Mouse (Mus musculus) limb, embryonic 14.5 days (tissue): ENCODE data around the gene Calhm1. TPM values are rescaled to one million over a fixed set of nuclear protein-coding genes. Genes with fewer than 3 reads are reported as not detected.

Experiments
- ATAC-seq: fragments of 200-750 bp; cut with Nextera tagmentation; 2 replicates; pipeline ENCODE4 v1.8.0; 2017; ENCODE audit warnings: low read depth, moderate number of reproducible peaks, moderate TSS enrichment; ENCODE audit not compliant: low FRiP score
- DNase-seq: peaks from one replicate; pipeline ENCODE4 v3.0.0-alpha.2; 2015; ENCODE audit warnings: low spot score
- H3K27ac ChIP-seq: fragments of 300-500 bp; sonication (generic); replicated peaks from 2 replicates; pipeline ENCODE4 v1.5.1; 2014; ENCODE audit warnings: low read depth, mild to moderate bottlenecking, low read length, moderate library complexity, mixed read lengths
- H3K27me3 ChIP-seq: fragments of 300-500 bp; sonication (generic); 2 replicates; pipeline ENCODE4 v1.6.1; 2014; ENCODE audit warnings: low read length, mixed read lengths; ENCODE audit not compliant: control insufficient read depth, insufficient read depth
- H3K36me3 ChIP-seq: fragments of 300-500 bp; sonication (generic); 2 replicates; pipeline ENCODE4 v1.6.1; 2014; ENCODE audit warnings: mild to moderate bottlenecking, low read length, moderate library complexity, mixed read lengths; ENCODE audit not compliant: control insufficient read depth, insufficient read depth
- H3K4me1 ChIP-seq: fragments of 300-500 bp; sonication (generic); 2 replicates; pipeline ENCODE4 v1.6.1; 2014; ENCODE audit warnings: antibody characterized with exemption, low read length, mixed read lengths; ENCODE audit not compliant: control insufficient read depth, insufficient read depth
- H3K4me2 ChIP-seq: fragments of 300-500 bp; sonication (generic); replicated peaks from 2 replicates; pipeline ENCODE4 v1.6.1; 2014; ENCODE audit warnings: low read depth, mild to moderate bottlenecking, low read length, moderate library complexity; ENCODE audit not compliant: severe bottlenecking
- H3K4me3 ChIP-seq: fragments of 300-500 bp; sonication (generic); replicated peaks from 2 replicates; pipeline ENCODE4 v1.5.1; 2014; ENCODE audit warnings: low read length
- H3K9ac ChIP-seq: fragments of 300-500 bp; sonication (generic); 2 replicates; pipeline ENCODE4 v1.6.1; 2014; ENCODE audit warnings: mild to moderate bottlenecking, low read depth, low read length, moderate library complexity; ENCODE audit not compliant: severe bottlenecking
- H3K9me3 ChIP-seq: fragments of 300-500 bp; sonication (generic); 2 replicates; pipeline ENCODE4 v1.6.1; 2016; ENCODE audit warnings: low read length; ENCODE audit not compliant: control insufficient read depth
- POLR2A ChIP-seq: fragments of 200-500 bp; IDR thresholded peaks from 2 replicates; pipeline ENCODE4 v1.8.0; 2012; ENCODE audit warnings: inconsistent platforms, mild to moderate bottlenecking, moderate library complexity, borderline replicate concordance; ENCODE audit not compliant: insufficient read depth, insufficient read length; ENCODE audit errors: extremely low read depth
- WGBS: fragments of 180-500 bp; shearing (Covaris S2); extraction: QIAGEN DNeasy Blood & Tissue Kit; methylation state at CpG from one replicate; pipeline ENCODE4 v1.1.7; 2014; 5-methylcytosine and 5-hydroxymethylcytosine counted together
- polyA plus RNA-seq, 2 experiments: library from polyadenylated mRNA; depleted of rRNA in 1 of 2; stranded (reverse) in 1 of 2; unstranded in 1 of 2; fragments of >200 nt; fragmentation: Nextera tagmentation in 1 of 2; extraction: Ambion mirVana in 1 of 2; gene quantifications; 2 replicates each; pipeline versions ENCODE4 v1.2.1 to v1.2.3; 2012 to 2014

Gene Calhm1
- polyA plus RNA-seq, 2 experiments: not detected

DNA sequence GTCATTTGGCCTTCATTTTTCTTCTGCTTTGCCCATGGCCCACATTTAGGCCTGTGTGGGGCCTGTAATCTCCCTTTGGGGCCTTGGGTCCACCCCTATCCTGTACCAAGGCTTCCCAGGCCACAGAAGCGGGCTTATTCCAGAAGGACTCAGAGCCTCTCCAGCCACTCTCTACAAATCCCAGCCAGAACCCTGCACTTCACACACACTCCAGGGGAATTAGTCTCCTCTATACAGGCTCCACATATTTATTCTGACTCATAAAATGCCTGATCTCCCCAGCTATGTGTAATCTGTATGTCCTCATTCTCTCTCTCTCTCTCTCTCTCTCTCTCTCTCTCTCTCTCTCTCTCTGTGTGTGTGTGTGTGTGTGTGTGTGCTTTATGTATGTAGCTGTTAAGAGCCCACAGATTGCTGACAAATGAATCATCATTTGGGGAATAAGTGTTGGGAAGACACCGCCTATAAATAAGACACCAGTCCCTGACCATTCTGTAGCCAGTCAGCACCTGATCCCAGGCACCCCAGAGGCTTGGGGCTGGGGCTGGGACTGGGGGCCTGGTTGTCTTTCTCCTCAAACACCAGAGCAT lies 33.0 kb upstream of the Calhm1 start:
- DNase-seq (no peak), ATAC-seq (no peak)
- 76% methylated on average over 2 of the region's 2 CpGs for whole genome bisulfite sequencing
- H3K27ac ChIP-seq: no peak overlapping the region
- peaks cover 6% of the 10 kb centered on the region for H3K4me1 ChIP-seq
- H3K36me3 ChIP-seq: no peaks in the 10 kb centered on the region
- peaks cover under 1% of the 10 kb centered on the region; the same call in 1 of the 2 replicates for H3K9me3 ChIP-seq
- H3K4me3 ChIP-seq: no peak overlapping the region
- no peak overlapping the region for H3K4me2 ChIP-seq
- H3K27me3 ChIP-seq: peaks cover 17% of the 10 kb centered on the region
- H3K9ac ChIP-seq: no peak overlapping the region
- TF ChIP-seq POLR2A: no peak

DNA sequence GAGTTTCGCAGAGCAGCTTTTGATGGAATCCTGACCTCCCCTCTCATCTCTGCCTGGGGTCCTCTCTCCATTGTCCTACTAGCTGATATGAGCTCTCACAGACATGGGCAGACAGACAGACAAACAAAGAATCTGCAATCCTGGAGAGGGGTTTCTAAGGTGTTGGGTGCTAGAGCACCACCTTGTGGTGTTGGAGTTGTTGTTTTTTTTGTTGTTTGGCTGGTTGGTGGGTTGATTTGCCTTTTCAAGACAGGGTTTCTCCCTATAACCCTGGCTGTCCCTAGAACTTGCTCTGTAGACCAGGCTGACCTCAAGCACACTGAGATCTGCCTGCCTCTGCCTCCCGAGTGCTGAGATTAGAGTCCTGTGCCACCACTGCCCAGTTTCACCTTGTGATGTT lies 31.4 kb upstream of the Calhm1 start:
- no peak for TF ChIP-seq POLR2A
- peaks cover 6% of the 10 kb centered on the region for H3K4me1 ChIP-seq
- no peak overlapping the region for H3K4me2 ChIP-seq
- 74% methylated on average over 2 of the region's 2 CpGs for WGBS
- H3K36me3 ChIP-seq: no peaks in the 10 kb centered on the region
- no peak for ATAC-seq
- no peak overlapping the region for H3K4me3 ChIP-seq
- H3K9ac ChIP-seq: no peak overlapping the region
- H3K27me3 ChIP-seq: peaks cover 12% of the 10 kb centered on the region
- H3K27ac ChIP-seq: no peak overlapping the region
- no peak for DNase-seq
- H3K9me3 ChIP-seq: no peaks in the 10 kb centered on the region

DNA sequence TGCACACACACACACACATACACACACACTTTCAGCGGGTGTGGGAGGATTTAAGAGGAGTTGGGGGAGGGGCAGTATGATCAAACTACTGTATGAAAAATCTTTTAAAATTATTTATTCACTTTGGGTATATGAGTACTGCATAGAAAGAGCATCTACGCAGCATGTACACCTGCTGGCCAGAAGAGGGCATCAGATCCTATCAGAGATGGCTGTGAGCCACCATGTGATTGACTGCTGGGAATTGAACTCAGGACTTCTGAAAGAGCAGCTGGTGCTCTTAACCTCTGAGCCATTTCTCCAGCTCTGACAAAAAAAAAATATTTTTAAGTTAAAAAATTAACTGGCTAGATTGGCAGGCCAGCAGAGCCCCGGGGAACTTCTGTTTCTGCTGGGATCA lies 30.5 kb upstream of the Calhm1 start:
- Histone ChIP-seq H3K9ac (no peak overlapping the region), H3K36me3 (no peaks in the 10 kb centered on the region), H3K4me1 (peaks cover 2% of the 10 kb centered on the region), H3K4me3 (no peak overlapping the region), H3K27me3 (peaks cover 2% of the 10 kb centered on the region), H3K4me2 (no peak overlapping the region), H3K9me3 (no peaks in the 10 kb centered on the region), H3K27ac (no peak overlapping the region)
- DNase-seq (no peak), ATAC-seq (no peak)
- 50% methylated on average over 3 of the region's 3 CpGs for WGBS
- no peak for TF ChIP-seq POLR2A

DNA sequence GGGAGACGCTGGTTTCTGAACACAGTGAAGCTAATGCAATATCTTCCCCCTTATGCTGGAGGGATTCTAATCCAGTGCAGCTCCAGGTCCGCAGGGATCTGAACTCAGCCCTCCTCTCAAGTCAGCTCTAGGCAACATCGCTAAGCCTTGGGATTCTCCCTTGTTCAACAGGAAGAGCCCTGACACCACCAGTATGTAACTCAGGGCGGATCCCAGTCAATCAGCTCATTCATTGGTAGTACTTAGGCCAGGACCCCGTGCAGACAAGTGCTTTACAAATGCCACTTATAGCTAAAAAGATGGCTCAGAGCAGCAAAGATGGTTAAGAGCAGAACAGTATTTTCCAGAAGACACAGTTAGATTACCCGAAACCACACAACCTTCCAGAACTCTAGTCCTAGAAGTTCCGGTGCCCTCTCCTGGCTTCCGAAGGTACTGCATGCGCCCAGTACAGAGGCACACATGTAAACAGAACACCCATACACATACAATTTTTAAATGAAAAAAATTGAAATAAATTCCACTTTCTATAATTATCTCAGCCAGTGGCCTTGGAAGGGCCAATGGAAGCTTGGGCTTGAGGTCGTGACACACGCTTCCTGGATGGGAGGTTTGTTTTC lies 24.8 kb upstream of the Calhm1 start:
- DNase-seq: peak; percentile 90
- Histone ChIP-seq H3K27me3 (no peaks in the 10 kb centered on the region), H3K9ac (no peak overlapping the region), H3K36me3 (no peaks in the 10 kb centered on the region), H3K9me3 (no peaks in the 10 kb centered on the region), H3K27ac (no peak overlapping the region), H3K4me1 (no peaks in the 10 kb centered on the region), H3K4me2 (peak overlapping the region; percentile 30), H3K4me3 (no peak overlapping the region)
- no peak for TF ChIP-seq POLR2A
- 21% methylated on average over 11 of the region's 11 CpGs for WGBS
- ATAC-seq: peak; percentile 75; the same call in 1 of the 2 replicates

GRCm38 (mm10) chr19:47168223-47168622 lies 24.2 kb upstream of the Calhm1 start:
- peak overlapping the region; percentile 30 for H3K4me2 ChIP-seq
- ATAC-seq (peak; percentile 45; the same call in 1 of the 2 replicates), DNase-seq (peak; percentile 57)
- H3K9ac ChIP-seq: no peak overlapping the region
- no peak overlapping the region for H3K4me3 ChIP-seq
- TF ChIP-seq POLR2A: no peak
- 9% methylated on average over 13 of the region's 13 CpGs for WGBS
- no peaks in the 10 kb centered on the region for H3K27me3 ChIP-seq
- H3K9me3 ChIP-seq: no peaks in the 10 kb centered on the region
- no peaks in the 10 kb centered on the region for H3K36me3 ChIP-seq
- H3K27ac ChIP-seq: no peak overlapping the region
- no peaks in the 10 kb centered on the region for H3K4me1 ChIP-seq
